Mouse (Mus musculus) MEL (cell line): ENCODE measurements around the gene Rela.
"Not testable (repeated sequence)": the region's sequence is repeated elsewhere in the genome, so short reads cannot be mapped to it uniquely, and the experiment has no call there.

Experiments
- BHLHE40 ChIP-seq: IDR thresholded peaks from 2 replicates; pipeline ENCODE4 v1.6.1; 2012; ENCODE audit warnings: low read depth, mild to moderate bottlenecking, inconsistent platforms, low read length, improper control_type of control experiment, borderline replicate concordance
- CHD1 ChIP-seq: IDR thresholded peaks from 2 replicates; pipeline ENCODE4 v1.6.1; 2012; ENCODE audit warnings: low read depth, mild to moderate bottlenecking, inconsistent platforms, low read length, improper control_type of control experiment
- CTCF ChIP-seq, 3 experiments: IDR thresholded peaks in 2 of 3; conservative IDR thresholded peaks in 1 of 3; 2 replicates each; pipeline ENCODE4 v1.5.1; 2011 to 2012; ENCODE audit warnings: low read length in 3 of 3, low read depth in 2 of 3, mild to moderate bottlenecking in 2 of 3, improper control_type of control experiment in 1 of 3, inconsistent platforms in 1 of 3, mixed read lengths in 1 of 3, moderate library complexity in 1 of 3; ENCODE audit not compliant: control insufficient read depth in 1 of 3, insufficient read depth in 1 of 3, poor library complexity in 1 of 3, severe bottlenecking in 1 of 3
- KAT2A ChIP-seq: conservative IDR thresholded peaks from 2 replicates; pipeline ENCODE4 v1.6.1; 2012; ENCODE audit warnings: low read depth, low read length, improper control_type of control experiment, inconsistent platforms
- NELFE ChIP-seq: IDR thresholded peaks from 2 replicates; pipeline ENCODE4 v1.6.1; 2011; ENCODE audit warnings: low read depth, low read length, improper control_type of control experiment
- POLR2A ChIP-seq, 2 experiments: IDR thresholded peaks; 2 replicates each; pipeline ENCODE4 v1.6.1; 2011 to 2012; ENCODE audit warnings: low read length in 2 of 2, mild to moderate bottlenecking in 2 of 2, control low read depth in 1 of 2, improper control_type of control experiment in 1 of 2, low read depth in 1 of 2, moderate library complexity in 1 of 2; ENCODE audit not compliant: control insufficient read depth in 1 of 2, insufficient read depth in 1 of 2, poor library complexity in 1 of 2
- POLR2AphosphoS5 ChIP-seq: IDR thresholded peaks from 2 replicates; pipeline ENCODE4 v1.6.1; 2012; ENCODE audit warnings: low read depth, borderline replicate concordance, mild to moderate bottlenecking, inconsistent platforms, low read length, moderate library complexity, mixed read lengths
- SMC3 ChIP-seq: IDR thresholded peaks from 2 replicates; pipeline ENCODE4 v1.6.1; 2011; ENCODE audit warnings: low read depth, low read length, improper control_type of control experiment
- TCF12 ChIP-seq: IDR thresholded peaks from 2 replicates; pipeline ENCODE4 v1.6.1; 2014; ENCODE audit warnings: low read depth, mild to moderate bottlenecking, inconsistent platforms, low read length, improper control_type of control experiment, moderate library complexity
- USF1 ChIP-seq: IDR thresholded peaks from 2 replicates; pipeline ENCODE4 v1.6.1; 2014; ENCODE audit warnings: low read depth, mild to moderate bottlenecking, inconsistent platforms, low read length, improper control_type of control experiment, moderate library complexity

DNA sequence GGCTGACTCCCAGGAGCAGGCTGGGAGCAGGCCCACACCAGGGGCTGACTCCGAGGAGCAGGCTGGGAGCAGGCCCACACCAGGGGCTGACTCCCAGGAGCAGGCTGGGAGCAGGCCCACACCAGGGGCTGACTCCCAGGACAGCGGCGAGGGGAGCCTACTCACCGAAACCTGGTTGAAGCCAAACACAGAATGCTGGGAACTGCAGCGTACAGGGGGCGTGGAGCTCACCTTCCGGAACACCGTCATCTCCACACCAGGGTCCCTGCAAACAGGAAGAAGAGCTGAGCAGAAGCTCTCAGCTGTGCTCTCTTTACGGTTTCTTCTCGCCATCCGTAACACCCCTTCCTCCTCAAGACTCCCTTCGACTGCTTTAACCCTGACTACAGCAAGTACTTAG lies 49.7 kb downstream of the Rela start:
- TF ChIP-seq CHD1; BHLHE40; USF1; CTCF (IDR thresholded peaks at IDR 0.05 in 2 of 3, conservative IDR thresholded peaks at IDR 0.05 in 1 of 3; ENCODE audit: control insufficient read depth in 1 of 3, insufficient read depth in 1 of 3, low read depth in 2 of 3, low read length in 3 of 3, poor library complexity in 1 of 3, severe bottlenecking in 1 of 3); KAT2A; SMC3; NELFE; TCF12; POLR2AphosphoS5; POLR2A (IDR thresholded peaks at IDR 0.05; ENCODE audit: control insufficient read depth in 1 of 2, insufficient read depth in 1 of 2, low read depth in 1 of 2, low read length in 2 of 2, poor library complexity in 1 of 2): not testable (repeated sequence)
